Mouse (Mus musculus) heart, embryonic 16.5 days (tissue): ENCODE measurements at regions not wholly inside any gene's neighbourhood (a gene's known extent, or its start where the extent isn't known, plus 50 kb on each side); places are given as distances from the start of the nearest gene placed in this dataset.

Experiments used
- ATAC-seq: fragments of 200-750 bp; cut with Nextera tagmentation; replicated peaks from 2 replicates; pipeline ENCODE4 v1.8.0; 2017; ENCODE audit warnings: moderate number of reproducible peaks; ENCODE audit not compliant: insufficient read depth, low FRiP score; ENCODE audit errors: extremely low read depth
- H3K27ac ChIP-seq: fragments of 300-500 bp; sonication (generic); 2 replicates; pipeline ENCODE4 v1.5.1; 2014; ENCODE audit warnings: mild to moderate bottlenecking, low read length, control low read depth, moderate library complexity
- H3K27me3 ChIP-seq: fragments of 300-500 bp; sonication (generic); 2 replicates; pipeline ENCODE4 v1.6.1; 2014; ENCODE audit warnings: low read length, mixed read lengths; ENCODE audit not compliant: control insufficient read depth, insufficient read depth
- H3K36me3 ChIP-seq: fragments of 300-500 bp; sonication (generic); 2 replicates; pipeline ENCODE4 v1.6.1; 2014; ENCODE audit not compliant: control insufficient read depth, insufficient read depth
- H3K4me1 ChIP-seq: fragments of 300-500 bp; sonication (generic); 2 replicates; pipeline ENCODE4 v1.6.1; 2014; ENCODE audit warnings: low read length, mixed read lengths; ENCODE audit not compliant: control insufficient read depth, insufficient read depth
- H3K4me2 ChIP-seq: fragments of 300-500 bp; sonication (generic); 2 replicates; pipeline ENCODE4 v1.6.1; 2014; ENCODE audit warnings: low read depth, mild to moderate bottlenecking, control low read depth, low read length
- H3K4me3 ChIP-seq: fragments of 300-500 bp; sonication (generic); 2 replicates; pipeline ENCODE4 v1.5.1; 2014; ENCODE audit warnings: mild to moderate bottlenecking, control low read depth, low read length
- H3K9ac ChIP-seq: fragments of 300-500 bp; sonication (generic); 2 replicates; pipeline ENCODE4 v1.6.1; 2014; ENCODE audit warnings: low read length, control low read depth
- H3K9me3 ChIP-seq: fragments of 300-500 bp; sonication (generic); replicated peaks from 2 replicates; pipeline ENCODE4 v1.6.1; 2016; ENCODE audit warnings: low read length; ENCODE audit not compliant: control insufficient read depth
- WGBS: fragments of 180-500 bp; shearing (Covaris S2); extraction: QIAGEN DNeasy Blood & Tissue Kit; methylation state at CpG from one replicate; pipeline ENCODE4 v1.1.7; 2014; 5-methylcytosine and 5-hydroxymethylcytosine counted together

DNA sequence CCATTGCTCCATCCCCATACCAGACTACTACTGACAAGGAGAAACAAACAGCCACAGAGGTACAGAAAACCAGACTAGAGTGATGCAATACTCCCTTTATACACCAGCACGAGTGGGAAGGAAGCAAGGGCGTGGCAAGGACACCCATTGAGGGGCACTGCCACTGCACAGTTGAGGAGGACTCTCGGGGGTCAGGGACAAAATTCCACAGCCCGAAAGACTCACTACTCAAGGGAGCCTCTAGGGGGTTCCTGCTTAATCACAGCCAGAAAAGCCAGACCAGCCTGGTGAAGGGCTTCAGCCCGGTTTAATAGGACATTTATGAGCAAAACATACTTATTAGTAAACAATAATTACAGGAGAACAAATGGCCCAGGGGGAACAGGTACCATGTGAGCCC, 146.0 kb upstream of the Zfp703 start:
- no peak for ATAC-seq
- Histone ChIP-seq H3K9ac (no peak overlapping the region), H3K4me2 (no peak overlapping the region), H3K27ac (no peak overlapping the region), H3K4me3 (no peak overlapping the region), H3K36me3 (no peaks in the 10 kb centered on the region), H3K9me3 (no peaks in the 10 kb centered on the region), H3K27me3 (no peaks in the 10 kb centered on the region), H3K4me1 (peaks cover 15% of the 10 kb centered on the region)
- WGBS: 30% methylated on average over 5 of the region's 5 CpGs

DNA sequence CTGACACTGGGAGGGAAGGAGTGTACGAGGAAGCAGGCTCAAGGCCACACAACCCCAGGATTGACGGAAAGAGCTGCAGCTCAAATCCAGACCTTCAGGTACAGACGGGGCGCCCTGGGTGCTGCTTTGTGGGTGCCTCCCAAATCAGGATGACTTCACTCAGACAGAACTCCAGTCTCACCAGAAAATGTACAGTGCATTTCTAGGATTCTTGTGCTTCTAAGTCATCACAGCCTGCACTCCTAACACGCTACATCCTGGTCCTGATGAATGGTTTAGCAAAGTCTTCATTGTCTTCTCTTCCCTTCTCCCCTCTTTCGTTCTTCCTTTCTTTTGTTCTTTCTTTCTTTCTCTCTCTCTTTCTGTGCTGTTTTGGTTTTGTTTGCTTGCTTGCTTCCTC, 145.3 kb upstream of the Zfp703 start:
- no peak overlapping the region for H3K4me2 ChIP-seq
- H3K9me3 ChIP-seq: no peaks in the 10 kb centered on the region
- no peak for ATAC-seq
- H3K4me1 ChIP-seq: peaks cover 15% of the 10 kb centered on the region
- 67% methylated on average over 6 of the region's 6 CpGs for WGBS
- H3K4me3 ChIP-seq: no peak overlapping the region
- no peaks in the 10 kb centered on the region for H3K27me3 ChIP-seq
- no peak overlapping the region for H3K27ac ChIP-seq
- H3K9ac ChIP-seq: no peak overlapping the region
- no peaks in the 10 kb centered on the region for H3K36me3 ChIP-seq

DNA sequence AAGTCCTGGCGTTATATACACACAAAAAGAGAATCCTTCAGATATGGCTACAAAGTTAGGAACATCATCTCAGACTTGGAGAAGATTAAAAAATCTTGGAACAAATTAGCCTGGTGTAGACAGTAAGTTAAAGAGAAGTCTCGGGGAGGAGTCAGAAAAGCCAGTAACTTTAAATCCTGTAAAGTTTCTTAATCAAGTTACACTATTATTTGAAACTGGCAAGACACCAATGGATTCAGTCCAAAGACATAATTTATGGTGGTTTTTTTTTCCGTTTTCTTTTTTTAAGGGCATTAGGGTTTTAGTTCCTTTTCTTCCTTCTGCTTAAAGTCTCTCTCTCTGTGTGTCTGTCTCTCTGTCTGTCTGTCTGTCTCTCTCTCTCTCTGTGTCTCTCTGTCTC, 144.6 kb upstream of the Zfp703 start:
- Histone ChIP-seq H3K27me3 (no peaks in the 10 kb centered on the region), H3K36me3 (no peaks in the 10 kb centered on the region), H3K4me2 (no peak overlapping the region), H3K9me3 (no peaks in the 10 kb centered on the region), H3K27ac (no peak overlapping the region), H3K9ac (no peak overlapping the region), H3K4me1 (peaks cover 15% of the 10 kb centered on the region), H3K4me3 (no peak overlapping the region)
- WGBS: 74% methylated on average over 3 of the region's 3 CpGs
- ATAC-seq: no peak

DNA sequence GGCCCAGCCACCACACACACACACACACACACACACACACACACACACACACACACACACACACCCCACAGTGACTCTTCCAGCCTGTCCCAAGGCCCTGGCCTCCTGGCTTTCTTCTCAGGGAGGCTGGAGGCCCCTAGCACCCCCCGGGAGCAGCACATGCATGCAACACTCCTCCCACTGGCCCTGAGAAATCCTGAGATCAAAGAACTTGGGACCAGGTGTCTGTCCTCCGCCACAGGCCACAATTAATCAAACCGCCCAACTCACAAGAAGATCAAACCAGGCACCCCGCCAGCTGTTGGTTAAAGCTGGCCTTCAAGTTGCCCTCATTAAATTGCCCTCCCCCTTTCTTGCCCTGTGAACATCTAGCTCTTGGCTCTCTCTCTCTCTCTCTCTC, 143.8 kb upstream of the Zfp703 start:
- no peaks in the 10 kb centered on the region for H3K36me3 ChIP-seq
- H3K9me3 ChIP-seq: no peaks in the 10 kb centered on the region
- H3K4me3 ChIP-seq: no peak overlapping the region
- H3K9ac ChIP-seq: no peak overlapping the region
- peaks cover 11% of the 10 kb centered on the region for H3K4me1 ChIP-seq
- 46% methylated on average over 4 of the region's 4 CpGs for WGBS
- no peak overlapping the region for H3K27ac ChIP-seq
- no peaks in the 10 kb centered on the region for H3K27me3 ChIP-seq
- no peak overlapping the region for H3K4me2 ChIP-seq
- no peak for ATAC-seq

DNA sequence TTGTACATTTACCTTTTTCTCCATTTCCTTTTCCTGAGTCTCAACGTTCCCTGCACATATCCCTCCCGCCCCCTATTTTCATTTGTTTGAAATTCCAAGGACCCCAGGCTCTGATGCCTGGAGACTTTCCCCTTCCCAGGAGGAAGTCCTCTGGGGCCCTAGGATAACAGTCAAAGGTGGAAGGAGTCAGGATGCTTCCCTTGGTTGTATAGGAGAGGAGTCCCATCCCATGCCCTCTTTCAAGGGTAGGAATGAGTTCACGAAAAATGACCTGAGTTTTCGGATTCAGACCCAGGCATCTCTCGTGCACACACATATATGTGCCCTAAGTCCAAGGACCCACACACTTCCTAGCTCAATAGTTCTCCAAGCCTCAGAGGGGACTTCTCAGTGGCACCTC, 143.3 kb upstream of the Zfp703 start:
- no peak overlapping the region for H3K9ac ChIP-seq
- no peak for ATAC-seq
- no peaks in the 10 kb centered on the region for H3K9me3 ChIP-seq
- H3K27ac ChIP-seq: no peak overlapping the region
- H3K27me3 ChIP-seq: no peaks in the 10 kb centered on the region
- H3K4me3 ChIP-seq: no peak overlapping the region
- H3K4me1 ChIP-seq: peaks cover 6% of the 10 kb centered on the region
- H3K4me2 ChIP-seq: no peak overlapping the region
- 69% methylated on average over 5 of the region's 5 CpGs for WGBS
- no peaks in the 10 kb centered on the region for H3K36me3 ChIP-seq

DNA sequence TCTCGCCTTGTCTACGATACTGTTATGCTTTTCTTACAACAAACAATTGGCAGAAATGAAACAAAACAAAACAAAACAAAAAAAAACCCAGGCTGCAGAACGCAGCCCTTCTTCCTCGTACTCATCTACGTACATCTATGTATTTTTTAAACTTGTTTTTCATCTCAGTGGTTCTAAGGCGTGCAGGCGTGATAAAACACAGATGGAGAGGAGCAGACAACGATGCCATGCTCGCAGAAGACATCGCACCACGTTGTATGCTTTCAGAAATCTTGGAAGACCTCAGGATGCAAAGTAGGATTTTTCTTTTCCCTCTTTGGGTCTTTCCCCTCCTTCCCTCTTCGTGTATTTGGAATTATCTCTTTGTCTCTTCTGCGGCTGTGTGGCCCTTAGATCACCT, 142.5 kb upstream of the Zfp703 start:
- Histone ChIP-seq H3K4me1 (peaks cover 6% of the 10 kb centered on the region), H3K27ac (no peak overlapping the region), H3K36me3 (no peaks in the 10 kb centered on the region), H3K4me2 (no peak overlapping the region), H3K9me3 (no peaks in the 10 kb centered on the region), H3K9ac (no peak overlapping the region), H3K4me3 (no peak overlapping the region), H3K27me3 (no peaks in the 10 kb centered on the region)
- ATAC-seq: no peak
- 81% methylated on average over 13 of the region's 13 CpGs for WGBS

DNA sequence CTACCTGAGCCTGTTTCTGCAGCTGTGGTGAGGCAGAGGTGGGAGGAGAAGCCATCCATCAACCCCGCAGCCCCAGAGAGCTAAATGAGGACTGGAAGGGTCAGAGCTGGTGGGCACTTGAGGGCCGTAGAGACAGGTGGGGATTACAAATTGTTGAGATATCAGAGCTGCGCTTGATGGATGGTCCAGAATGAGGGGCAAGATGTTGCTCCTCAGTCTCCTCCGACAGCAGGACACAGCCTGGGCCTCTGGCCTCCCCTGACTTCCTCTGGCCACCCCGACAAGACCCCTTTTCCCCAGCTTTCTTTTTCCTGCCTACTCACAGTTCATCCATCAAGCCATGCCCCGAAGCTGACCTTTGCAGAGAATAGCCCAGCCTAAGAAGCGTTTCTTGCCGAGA, 142.0 kb upstream of the Zfp703 start:
- no peaks in the 10 kb centered on the region for H3K27me3 ChIP-seq
- 57% methylated on average over 8 of the region's 8 CpGs for WGBS
- H3K27ac ChIP-seq: no peak overlapping the region
- no peak for ATAC-seq
- no peak overlapping the region for H3K4me2 ChIP-seq
- no peak overlapping the region for H3K4me3 ChIP-seq
- no peak overlapping the region for H3K9ac ChIP-seq
- H3K9me3 ChIP-seq: no peaks in the 10 kb centered on the region
- peaks cover 6% of the 10 kb centered on the region for H3K4me1 ChIP-seq
- H3K36me3 ChIP-seq: no peaks in the 10 kb centered on the region

DNA sequence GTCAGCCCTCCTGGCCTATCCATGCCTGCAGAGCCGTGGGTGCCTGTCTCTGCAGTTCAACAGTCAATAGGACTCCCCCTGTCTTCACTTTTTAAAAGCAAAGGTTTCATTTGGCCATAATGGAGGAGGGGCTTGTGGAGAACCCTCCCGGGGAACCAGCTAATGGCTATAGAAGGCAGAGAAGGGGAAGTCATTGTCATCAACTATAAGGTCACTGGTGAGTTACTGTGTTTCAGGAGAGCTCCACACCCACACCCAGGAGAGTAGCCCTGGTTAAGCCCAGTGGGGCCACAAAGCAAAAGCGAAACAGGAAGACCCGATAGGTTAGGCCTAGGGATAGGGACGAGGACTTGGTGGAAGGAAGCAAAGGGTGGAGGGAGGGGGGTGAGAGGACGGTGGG, 141.5 kb upstream of the Zfp703 start:
- H3K4me2 ChIP-seq: no peak overlapping the region
- no peak overlapping the region for H3K9ac ChIP-seq
- no peaks in the 10 kb centered on the region for H3K27me3 ChIP-seq
- no peak for ATAC-seq
- no peaks in the 10 kb centered on the region for H3K9me3 ChIP-seq
- peaks cover 6% of the 10 kb centered on the region for H3K4me1 ChIP-seq
- H3K36me3 ChIP-seq: no peaks in the 10 kb centered on the region
- no peak overlapping the region for H3K4me3 ChIP-seq
- WGBS: 58% methylated on average over 6 of the region's 6 CpGs
- H3K27ac ChIP-seq: no peak overlapping the region

DNA sequence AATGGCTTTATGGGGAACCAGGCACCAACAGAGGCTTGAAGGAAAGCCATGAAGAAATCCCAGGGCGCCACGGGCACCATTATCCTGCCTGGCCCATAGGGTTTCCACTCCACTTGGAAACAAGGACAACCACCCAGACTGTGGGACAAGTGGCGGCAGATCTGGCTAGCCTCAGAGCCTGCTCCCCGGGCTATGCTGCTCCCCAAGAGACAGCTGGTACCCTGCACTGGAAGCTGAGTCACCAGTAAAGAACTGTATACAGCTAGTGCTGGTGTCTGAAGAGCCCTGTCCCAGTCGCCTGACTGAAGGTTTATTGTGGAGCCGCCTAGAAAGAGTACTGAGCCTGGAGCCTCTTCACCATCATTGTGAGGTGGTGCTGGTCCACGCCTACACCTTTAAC, 140.6 kb upstream of the Zfp703 start:
- no peaks in the 10 kb centered on the region for H3K27me3 ChIP-seq
- no peak overlapping the region for H3K4me3 ChIP-seq
- WGBS: 89% methylated on average over 7 of the region's 7 CpGs
- ATAC-seq: no peak
- H3K9ac ChIP-seq: no peak overlapping the region
- no peaks in the 10 kb centered on the region for H3K36me3 ChIP-seq
- H3K27ac ChIP-seq: no peak overlapping the region
- H3K4me1 ChIP-seq: peaks cover 5% of the 10 kb centered on the region; the same call in 1 of the 2 replicates
- H3K9me3 ChIP-seq: no peaks in the 10 kb centered on the region
- no peak overlapping the region for H3K4me2 ChIP-seq

DNA sequence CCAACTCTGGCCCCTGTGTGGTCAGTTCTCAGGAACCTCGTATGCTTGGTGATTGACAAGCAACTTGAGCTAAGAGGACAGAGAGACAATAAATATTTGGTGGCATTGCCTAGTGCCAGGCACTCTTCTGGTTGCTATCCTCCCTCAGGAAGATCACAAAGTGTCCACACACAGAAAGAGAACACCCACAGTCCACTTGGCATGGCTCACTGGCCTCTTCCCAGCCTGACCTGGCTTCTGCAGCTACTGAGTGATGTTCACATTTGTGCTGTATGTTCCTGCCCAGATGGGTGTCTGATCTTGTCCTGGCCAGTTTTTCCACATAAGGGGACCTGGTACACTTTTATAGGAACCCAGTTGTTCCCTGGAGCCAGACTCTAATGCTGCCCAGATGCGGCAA, 136.8 kb upstream of the Zfp703 start:
- 66% methylated on average over 2 of the region's 2 CpGs for WGBS
- Histone ChIP-seq H3K27ac (no peak overlapping the region), H3K36me3 (no peaks in the 10 kb centered on the region), H3K4me2 (no peak overlapping the region), H3K4me3 (no peak overlapping the region), H3K4me1 (0 out of 2 replicates have a peak, but pooled peaks cover 2% of the 10 kb centered on the region), H3K27me3 (no peaks in the 10 kb centered on the region), H3K9ac (no peak overlapping the region), H3K9me3 (no peaks in the 10 kb centered on the region)
- ATAC-seq: no peak
